Mouse (Mus musculus) heart, postnatal 10 days (tissue): ENCODE measurements around the gene Iqgap2. TPM values are rescaled to one million over a fixed set of nuclear protein-coding genes. Genes with fewer than 3 reads are reported as not detected.

Experiments
- DNase-seq, 2 experiments: peaks; one replicate each; pipeline ENCODE4 v3.0.0; 2021
- intact Hi-C: fragments of 180-260 bp; cut with DNase I; formaldehyde crosslinking; loops from one replicate; pipeline ENCODE4 v1.15.1; 2025
- total RNA-seq, 2 experiments: library from RNA; stranded (reverse); gene quantifications; 2 replicates each; pipeline ENCODE4 v1.2.3; 2021

The Iqgap2 gene
- total RNA-seq, result 1 to 10 TPM; 2.3 to 3.1 TPM

DNA sequence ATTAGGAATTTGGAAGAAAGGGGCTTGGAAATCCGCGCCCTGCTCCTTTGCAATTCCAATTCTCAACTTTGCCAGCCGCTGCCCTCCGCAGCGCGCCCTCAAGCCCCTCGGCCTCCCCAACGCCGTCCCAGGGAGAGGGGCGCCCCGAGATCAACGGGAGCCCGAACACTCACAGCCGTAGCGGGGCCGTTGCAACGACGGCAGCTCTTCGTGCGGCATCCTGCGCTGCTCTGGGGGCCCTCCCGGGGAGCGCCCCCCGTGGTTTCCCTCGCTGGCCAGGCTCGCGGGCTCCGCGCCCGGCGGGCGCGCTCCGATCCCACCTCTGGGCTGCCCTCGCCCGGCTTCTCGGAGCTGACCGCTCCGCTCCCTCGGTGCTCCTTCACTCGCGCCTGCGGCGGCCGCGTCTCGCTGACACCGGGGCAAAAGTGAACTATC, at the start of gene Iqgap2:
TSS of gene Iqgap2 (minus strand) at position 432 of the 435 bp plus-strand sequence.
- DNase-seq, result no peak
- intact Hi-C loops, result loop anchor here (5.0 kb wide), 2 partner anchors 114 to 329 kb away; no protein-coding TSS in a partner anchor

DNA sequence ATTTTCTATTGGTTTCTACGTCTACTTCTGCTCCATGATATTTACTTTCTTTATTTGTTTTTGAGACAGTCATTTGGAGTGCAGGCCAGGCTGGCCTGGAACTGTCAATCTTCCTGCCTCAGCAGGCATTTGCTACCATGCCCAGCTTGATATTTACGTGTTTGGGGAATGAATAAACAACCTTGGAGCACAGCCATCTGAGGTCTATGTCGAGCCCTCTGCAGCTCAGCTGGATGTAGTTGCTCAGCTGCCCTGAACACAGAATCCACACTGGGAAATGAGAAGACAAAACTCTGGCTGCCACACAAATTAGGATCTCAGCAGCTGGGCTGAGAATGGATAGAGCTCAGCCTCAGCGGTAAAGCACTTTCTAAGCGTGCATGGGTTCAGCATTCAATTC, 49.1 kb upstream of the Iqgap2 start:
- intact Hi-C loops, result no loop called here
- DNase-seq, result no peak

DNA sequence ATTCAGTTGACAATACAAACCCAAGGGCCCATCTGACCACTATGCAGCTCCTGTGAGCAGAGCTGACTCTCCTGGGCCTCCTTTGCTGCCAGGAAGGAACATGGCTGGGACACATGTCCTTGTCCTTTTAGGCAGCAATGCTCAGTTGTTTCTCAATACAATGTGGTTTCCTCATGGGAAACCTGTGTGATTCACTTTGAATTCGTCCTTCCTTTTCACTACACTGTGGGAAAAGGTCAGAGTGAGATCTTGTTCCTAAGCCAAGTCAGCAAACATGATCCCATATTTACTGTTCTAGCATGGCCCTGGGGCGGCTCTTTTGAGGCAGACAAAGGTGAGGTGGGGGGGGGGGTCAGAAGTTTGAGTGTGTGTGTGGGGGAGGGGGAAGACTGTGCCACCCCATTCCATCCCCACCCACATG, 32.5 kb upstream of the Iqgap2 start:
- no peak for DNase-seq
- intact Hi-C loops, result no loop called here

DNA sequence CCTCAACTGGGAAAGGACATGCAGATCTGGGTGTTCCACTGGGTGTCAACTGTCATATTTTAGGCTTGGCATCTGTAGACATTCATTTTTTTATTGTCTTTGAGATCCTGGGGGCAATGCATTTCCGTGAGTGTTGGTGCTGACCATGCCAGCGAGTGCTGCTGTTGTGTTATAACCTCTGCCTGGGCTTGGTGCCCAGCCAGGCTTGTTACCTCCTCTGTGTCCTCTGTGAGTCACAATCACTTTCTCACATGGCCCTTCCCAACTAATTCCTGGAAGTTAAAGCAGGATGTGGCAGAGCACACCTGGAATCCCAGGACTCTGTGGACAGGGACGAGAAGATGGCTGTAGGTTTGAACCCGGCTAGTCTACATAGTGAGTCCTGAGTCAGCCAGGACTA, 30.9 kb upstream of the Iqgap2 start:
- intact Hi-C loops, result no loop called here
- DNase-seq, result peak; percentile 15

DNA sequence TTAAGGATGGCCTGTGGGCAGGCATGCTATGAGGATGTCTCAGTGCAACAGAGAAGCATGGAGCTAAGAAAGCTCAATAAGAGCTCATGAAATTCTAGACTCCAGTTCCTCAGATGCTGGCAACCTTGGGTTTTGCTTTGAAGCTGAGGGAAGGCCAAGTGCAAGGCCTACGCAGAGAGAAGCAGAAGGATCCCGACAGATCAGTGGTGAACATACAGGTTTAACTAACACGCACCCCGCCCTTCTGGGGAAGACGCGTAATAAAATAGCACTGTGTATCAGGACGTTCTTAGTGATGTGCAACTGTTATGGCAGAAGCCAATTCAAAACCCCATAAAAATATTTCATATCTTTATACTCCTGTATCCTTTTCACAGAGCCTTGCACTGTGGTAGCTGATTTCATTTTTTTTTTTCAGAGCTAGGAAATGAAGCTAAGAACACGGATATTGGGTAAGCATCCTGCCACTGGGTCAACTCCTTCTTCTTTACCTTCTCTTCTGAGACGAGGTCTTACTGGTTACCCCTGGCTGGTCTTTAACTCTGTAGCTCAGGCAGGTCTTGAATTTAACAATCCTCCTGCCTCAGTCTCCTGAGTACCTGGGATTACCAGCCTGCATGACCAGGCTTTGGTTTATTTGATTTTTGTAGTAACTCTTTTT, 27.0 kb upstream of the Iqgap2 start:
- DNase-seq, result no peak
- intact Hi-C loops, result no loop called here

DNA sequence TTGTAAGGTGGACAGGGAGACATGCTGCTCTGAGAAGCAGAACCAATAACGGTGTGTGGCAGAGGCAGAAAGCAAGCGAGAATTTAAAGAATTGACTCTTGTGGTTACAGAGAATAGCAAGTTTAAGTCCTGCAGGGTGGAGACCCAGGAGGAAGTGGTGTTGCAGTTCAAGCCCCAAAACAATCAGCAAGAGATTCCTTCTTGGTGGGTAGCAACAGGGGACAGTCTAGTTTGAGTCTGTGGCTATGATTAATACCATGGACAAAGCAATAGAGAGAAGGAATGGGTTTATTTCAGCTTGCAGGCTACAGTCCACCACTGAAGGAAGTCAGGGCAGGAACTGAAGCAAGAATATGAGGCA, 21.3 kb upstream of the Iqgap2 start:
- no peak for DNase-seq
- intact Hi-C loops, result no loop called here

DNA sequence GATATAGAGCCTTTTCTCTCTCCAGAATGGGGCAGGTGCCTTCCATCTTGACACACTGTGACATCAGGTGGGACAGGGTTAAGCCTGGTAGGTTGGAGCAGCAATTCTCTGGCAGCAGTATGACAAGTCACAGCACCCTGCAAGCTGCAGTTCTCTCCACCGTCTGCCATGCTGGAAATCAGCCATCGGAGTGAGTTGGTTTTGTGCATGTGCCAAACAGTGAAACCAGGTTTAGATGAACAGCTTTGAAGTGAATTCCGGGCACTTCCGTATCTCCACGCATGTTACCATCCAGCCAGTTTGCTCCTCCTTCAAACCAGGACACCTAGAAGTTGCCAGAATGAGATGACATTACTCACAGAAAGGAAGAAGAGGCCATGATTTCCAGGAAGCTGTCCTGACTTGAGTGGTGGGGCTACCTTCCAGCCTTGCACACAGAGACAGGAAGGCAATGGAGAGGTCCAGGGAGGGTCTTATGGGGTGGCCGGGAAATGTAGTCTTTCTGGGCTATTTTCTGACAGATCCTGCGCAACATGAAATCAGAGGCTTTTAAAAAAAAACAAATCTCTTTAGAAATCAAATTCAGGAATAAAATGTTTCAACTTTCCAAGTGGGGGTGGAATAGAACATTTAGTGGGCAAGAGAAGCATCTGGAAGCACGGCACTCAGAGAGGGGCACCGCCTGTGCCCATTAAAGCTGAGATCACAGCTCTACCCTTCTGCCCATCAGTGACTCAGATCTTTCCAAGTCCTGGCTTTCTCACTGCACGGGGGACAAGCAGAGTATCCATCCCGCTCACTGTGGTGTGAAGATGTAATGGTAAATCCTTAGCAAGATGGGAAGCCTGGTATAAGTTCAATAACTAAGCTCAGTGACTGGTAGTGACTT, 20.7 kb upstream of the Iqgap2 start:
- intact Hi-C loops, result no loop called here
- DNase-seq, result peak; percentile 25 to 49

DNA sequence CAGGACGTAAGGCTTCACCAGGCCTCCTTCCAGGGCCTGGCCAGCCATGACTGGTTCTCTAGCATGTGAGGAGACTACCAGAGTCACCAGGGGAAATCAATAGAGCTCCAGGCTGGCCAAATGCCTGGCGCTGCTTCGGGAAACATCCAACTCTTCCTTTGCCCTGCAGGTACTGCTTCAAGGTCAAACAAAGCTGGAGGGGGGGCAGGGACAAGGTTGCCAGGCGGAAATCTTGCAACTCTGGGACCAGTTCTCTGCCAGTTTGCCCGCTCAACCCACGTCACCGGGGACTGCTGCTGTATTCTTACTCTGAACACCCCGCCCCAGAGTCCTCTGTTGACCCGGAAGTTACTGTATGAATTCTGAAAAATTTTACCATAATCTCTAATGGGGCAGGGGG, 18.5 kb upstream of the Iqgap2 start:
- no peak for DNase-seq
- intact Hi-C loops, result no loop called here

DNA sequence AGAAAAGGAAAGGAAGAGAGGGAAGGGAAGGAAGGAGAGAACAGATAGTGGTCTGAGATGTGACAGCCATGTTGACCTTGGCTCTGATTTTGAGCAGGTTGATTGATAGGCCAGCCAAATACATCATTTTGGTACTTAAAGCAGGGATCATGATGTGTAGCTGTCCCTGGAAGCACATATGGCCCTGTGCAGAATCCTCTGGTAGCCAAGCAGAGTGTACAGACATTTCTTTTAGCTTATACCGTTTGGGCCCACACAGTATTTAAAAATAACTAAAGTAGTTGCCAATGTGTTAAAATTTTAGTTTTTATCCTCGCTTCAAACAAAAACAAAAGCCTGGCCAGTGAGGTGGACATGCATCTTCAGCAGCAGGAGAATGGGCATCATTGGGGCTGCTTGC, 17.5 kb upstream of the Iqgap2 start:
- intact Hi-C loops, result no loop called here

DNA sequence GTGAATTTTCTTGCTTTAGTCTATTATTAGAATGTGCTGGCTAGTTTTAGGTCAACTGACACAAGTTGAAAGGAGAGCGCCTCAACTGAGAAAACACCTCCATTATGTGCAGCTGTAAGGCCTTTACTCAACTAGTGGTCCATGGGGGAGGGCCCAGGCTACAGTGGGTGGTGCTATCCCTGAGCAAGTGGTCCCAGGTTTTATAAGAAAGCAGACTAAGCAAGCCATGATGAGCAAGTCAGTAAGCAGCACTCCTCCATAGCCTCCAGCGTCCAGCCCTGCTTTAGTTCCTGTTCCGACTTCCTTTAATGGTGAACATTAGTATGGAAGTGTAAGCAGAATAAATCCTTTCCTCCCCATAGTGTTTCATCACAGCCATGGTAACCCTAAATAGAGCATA, 11.0 kb upstream of the Iqgap2 start:
- DNase-seq, result no peak
- intact Hi-C loops, result no loop called here

More for the DNA sequence above, 17.5 kb upstream of the Iqgap2 start:
- DNase-seq, result no peak

DNA sequence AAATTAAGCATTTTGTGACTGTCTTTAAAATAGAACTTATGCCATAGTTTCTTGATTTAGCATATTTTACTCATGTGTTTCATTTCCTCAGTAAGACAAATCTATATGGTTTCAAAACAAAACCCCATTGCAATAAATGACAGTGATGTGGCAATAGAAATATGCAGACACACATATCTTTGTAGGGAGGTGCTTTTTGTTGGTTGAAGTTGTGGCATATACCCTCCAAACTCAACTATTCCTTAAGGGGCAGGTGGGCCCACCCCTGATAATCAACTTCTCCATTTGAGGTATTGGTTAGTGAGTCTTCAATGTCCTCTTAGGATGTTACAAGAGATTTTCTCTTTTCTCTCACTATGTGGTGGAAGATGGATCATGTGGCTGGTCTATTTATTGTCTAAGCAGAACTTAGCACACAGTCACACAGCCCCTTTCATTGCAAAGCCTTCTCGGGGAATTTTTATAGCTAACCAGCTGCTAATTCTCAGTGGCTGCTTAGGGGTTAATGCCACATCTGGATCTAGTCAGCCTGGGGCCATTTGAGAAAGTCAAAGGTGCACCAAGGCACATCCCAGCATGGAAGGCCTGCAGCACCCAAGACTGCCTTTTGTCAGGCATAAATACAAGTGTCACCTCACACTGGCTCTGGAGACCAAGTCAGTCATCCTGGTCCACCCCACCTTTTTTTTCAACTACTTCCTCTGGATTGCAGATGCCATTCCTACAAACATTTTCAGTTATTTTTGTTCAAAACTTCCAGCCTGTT, 8.3 kb upstream of the Iqgap2 start:
- no peak for DNase-seq
- intact Hi-C loops, result no loop called here

DNA sequence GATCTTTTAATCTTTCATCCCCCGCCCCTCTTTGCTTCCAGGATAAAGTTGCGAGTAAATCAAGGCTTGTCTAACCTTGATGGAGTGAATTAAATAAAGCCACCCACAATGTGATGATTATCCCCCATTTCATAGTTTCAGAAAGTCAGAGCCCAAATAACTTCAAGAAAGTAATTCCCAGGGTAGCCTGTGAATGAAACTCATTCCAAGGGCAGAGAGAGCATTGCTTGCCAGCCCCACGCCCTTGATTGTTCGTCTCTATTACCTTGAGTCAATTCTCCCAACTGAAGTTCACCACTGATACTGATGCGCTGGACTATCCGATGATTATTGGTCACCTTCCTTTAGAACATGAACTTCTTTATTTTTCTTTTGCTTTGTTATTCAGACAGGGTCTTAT, 4.8 kb upstream of the Iqgap2 start:
- intact Hi-C loops, result no loop called here

DNA sequence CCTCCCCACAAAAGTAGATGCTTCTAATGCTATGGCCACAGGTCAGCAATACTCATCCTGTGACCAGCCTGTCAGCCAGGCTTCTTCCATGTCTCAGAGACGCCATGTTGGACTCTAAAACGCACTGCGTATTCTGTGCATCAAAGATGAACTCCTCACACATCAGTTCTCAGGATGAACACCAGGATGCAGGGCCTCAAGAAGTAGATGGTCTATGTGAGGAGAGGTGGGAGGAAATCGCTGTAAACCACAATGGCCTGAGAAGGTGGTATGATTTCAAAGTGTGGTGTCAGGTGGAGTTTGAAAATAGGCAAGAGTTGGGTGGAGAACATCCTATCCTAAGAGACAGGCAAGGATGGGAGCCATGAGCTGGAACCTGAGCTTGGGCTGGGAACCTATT, 1.4 kb upstream of the Iqgap2 start:
- no peak for DNase-seq
- intact Hi-C loops, result loop anchor here (2.0 to 5.0 kb wide), 3 partner anchors 116 to 331 kb away; no protein-coding TSS in a partner anchor

More for the DNA sequence above, 4.8 kb upstream of the Iqgap2 start:
- DNase-seq, result no peak

DNA sequence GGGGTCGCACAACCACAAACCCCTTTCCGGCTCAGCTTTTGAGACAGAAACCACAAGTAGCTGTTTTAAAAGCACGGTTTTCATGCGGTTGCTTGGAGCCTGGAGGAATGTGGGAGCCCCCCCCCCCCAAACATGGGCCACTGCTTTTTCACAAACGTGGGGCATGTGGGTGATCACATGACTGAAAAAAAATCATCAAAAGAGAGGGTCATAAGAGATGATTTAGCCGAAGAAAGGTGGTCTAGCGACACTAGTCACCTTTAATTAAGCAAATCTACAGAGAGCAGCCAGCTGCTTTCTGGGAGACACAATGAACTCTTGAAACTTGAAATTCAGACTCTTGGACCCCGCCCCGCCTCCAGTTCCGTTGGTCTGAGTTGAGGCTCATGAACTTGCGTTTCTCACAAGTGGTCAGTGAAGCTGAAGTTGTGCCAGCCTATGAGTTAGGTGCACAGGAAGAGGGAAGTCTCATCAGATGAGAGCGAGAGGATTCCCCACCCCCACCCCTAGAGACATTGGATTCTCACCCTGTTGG, 956 bp upstream of the Iqgap2 start:
- peak in 1 of 2 experiments; percentile 7 for DNase-seq
- intact Hi-C loops, result loop anchor here (2.0 to 5.0 kb wide), 3 partner anchors 115 to 330 kb away; no protein-coding TSS in a partner anchor

DNA sequence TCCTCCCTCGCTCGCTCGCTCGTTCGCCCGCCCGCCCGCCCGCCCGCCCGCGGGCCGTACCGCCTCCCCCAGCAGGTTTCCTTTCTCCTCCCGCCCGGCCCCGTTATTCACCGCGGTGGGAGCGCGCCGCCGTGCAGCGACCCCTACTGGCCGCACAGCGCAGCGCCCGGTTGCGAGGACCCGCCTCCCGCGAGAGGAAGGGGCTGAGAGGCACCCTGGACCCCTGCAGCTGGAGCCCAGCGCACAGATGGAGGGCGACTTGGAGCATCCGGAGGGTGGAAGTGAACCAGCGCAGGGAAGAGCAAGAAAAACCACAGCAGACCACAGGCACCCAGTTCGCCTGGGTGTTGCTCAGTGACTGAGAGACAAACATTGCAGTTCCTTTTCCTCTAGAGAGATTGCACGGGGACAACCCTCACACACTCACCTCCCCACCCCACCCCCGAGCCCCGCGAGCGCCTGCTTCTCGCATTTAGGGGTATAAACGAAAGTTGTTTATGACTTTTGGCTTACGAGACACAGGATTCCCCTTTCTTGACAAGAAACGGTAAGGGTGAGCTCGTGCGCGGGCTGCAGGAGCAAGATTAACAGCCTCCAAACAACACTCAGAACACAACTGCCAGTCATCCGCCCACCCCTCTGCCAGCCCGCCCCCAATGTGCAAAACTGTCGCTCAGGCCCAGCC, 346 bp upstream of the Iqgap2 start:
- peak; percentile 83 to 84 for DNase-seq
- intact Hi-C loops, result loop anchor here (2.0 to 5.0 kb wide), 3 partner anchors 115 to 330 kb away; no protein-coding TSS in a partner anchor

DNA sequence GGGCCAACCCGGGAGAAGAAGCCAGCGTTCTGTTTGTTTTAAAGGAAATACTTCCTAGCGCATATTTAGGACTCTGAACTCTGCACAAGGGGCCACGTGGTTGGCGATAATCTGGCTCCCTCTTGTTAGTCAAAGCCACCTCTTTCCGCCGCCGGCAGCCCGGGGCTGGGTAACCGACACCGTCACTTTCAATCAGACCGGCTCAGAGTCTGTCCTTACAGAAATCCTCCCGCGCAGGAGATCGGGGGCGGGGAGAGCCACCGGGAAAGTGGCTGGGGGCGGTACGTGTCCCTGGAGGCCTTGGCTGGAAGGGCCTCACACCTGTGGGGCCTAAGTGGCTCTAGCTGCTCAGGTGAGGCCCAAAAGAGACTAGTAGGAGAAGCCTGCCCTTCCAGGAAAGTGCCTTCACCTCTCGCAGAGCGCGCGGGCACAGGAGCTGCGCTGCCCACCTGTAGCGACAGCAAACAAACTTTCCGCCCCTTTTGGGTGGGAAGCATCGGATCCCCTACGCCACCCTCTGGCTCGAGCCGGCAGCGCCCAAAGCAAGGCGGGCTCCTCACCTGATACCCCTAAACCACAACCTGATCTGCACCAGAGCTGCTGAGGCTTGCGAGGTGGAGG, 761 bp downstream of the Iqgap2 start:
- peak; percentile 32 to 39 for DNase-seq
- intact Hi-C loops, result loop anchor here (5.0 kb wide), 2 partner anchors 114 to 329 kb away; no protein-coding TSS in a partner anchor

DNA sequence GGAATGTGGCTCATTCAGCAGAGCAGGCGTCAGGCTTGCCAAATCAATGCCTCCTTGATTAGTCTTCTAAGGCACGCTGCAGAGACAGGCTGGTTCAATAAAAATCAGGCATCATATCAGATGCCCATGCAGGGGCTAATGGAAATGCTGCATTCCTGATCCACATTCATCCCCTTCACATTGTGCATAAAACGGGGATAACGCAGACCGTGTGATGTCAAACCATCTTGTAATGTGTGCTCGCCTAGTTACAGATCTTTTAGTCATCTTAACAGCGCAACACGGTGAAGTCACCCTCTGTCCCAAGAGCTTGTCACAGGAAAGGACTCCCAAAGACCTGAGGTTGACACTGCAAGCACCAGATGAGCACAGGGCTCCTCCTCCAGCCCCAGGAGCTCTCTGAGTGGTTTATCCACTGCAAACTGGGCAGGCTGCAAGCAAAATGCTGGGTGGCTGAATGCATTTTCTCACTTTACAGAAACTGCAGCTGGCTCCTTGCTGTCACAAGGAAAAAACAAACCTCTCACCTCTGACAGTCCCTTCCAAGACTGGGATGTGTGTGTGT, 1.7 kb downstream of the Iqgap2 start:
- intact Hi-C loops, result loop anchor here (5.0 kb wide), 2 partner anchors 113 to 328 kb away; no protein-coding TSS in a partner anchor
- DNase-seq, result peak in 1 of 2 experiments; percentile 29

DNA sequence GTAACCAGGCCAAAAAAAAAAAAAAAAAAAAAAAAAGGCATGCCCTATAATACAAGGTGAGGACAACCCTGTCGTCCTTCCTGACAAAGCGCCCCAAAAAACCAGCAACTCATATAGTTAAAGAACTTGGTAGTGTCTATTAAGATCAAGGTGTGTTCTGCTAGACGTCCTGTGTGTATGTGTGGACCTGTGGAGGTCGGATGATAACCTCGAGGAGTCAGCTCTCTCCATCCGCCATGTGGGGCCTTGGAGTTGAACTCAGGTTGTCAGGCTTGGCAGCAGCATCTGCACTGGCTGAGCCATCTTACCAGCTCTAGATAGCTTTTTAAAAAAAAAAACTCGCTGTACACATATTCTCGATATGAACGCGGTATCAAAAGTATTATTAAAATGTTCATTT, 2.4 kb downstream of the Iqgap2 start:
- intact Hi-C loops, result no loop called here
- no peak for DNase-seq

DNA sequence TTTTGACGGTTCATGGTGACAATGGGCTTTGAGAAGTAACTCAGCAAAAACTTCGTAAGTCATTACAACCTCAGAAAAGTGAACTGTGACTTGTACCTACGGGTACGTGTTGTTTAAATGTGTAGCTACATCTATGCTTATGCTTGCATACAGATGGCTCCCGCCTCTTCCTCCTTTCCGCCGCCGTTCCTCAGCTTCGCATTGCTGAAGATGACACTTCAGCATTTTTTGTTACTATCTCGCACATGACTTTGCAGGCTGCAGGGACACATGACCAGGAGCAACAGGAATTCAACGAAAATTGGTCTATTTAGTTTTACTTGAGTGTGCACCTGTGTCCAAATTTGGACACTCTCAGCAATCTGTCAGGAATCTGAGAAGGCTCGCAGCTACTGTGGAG, 3.1 kb downstream of the Iqgap2 start:
- intact Hi-C loops, result no loop called here

More for the DNA sequence above, 3.1 kb downstream of the Iqgap2 start:
- peak in 1 of 2 experiments; percentile 3 for DNase-seq
